Mouse (Mus musculus) ES-E14 (cell line): ENCODE results near the gene Kcnj10.

ENCODE experiments used
- CHD2 ChIP-seq: IDR thresholded peaks from 2 replicates; pipeline ENCODE4 v1.6.1; 2014; ENCODE audit warnings: mild to moderate bottlenecking, low read depth, low read length, inconsistent platforms
- HCFC1 ChIP-seq: IDR thresholded peaks from 2 replicates; pipeline ENCODE4 v1.6.1; 2012; ENCODE audit warnings: low read length, inconsistent platforms, borderline replicate concordance; ENCODE audit not compliant: insufficient read depth
- ZNF384 ChIP-seq: IDR thresholded peaks from 2 replicates; pipeline ENCODE4 v1.6.1; 2012; ENCODE audit warnings: low read depth, low read length, inconsistent platforms

- TF ChIP-seq CHD2 (no peak), HCFC1 (no peak), ZNF384 (no peak)
Measured at GRCm38 (mm10) chr1:172301180-172301579, 39.8 kb upstream of the Kcnj10 start.
